Mouse (Mus musculus) heart, adult 2 months (tissue): ENCODE measurements around the gene Stk38.

Source experiments
- EP300 ChIP-seq: fragments of 200-500 bp; IDR thresholded peaks from 2 replicates; pipeline ENCODE4 v1.6.1; 2011; ENCODE audit warnings: low read depth, low read length, control low read depth; ENCODE audit not compliant: insufficient read depth
- POLR2A ChIP-seq: fragments of 200-500 bp; IDR thresholded peaks from 2 replicates; pipeline ENCODE4 v1.6.1; 2011; ENCODE audit warnings: mild to moderate bottlenecking, low read depth, low read length, control low read depth; ENCODE audit not compliant: insufficient read depth

DNA sequence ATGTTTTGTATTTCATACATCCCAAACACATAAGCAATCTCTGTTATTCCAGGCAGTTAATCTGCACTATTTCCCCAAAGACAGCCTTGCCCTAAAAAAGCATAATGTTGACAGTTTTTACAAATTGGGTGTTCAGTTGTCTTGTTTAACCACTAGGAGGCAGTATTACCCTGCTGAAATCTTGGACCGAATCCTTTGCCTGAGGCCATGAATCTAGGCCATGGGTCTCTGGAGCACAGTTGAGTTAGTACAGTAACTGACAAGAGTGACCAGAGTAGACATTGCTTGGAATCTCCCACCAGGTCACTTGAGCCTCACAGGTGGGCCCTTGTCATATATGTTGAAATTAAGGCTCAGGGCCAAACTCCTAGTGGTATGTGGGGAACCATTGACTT is 37.1 kb upstream of the Stk38 start:
- TF ChIP-seq POLR2A (no peak), EP300 (no peak)
